Mouse (Mus musculus): ENCODE measurements around the gene Tmem274. TPM values are rescaled to one million over a fixed set of nuclear protein-coding genes. Genes with fewer than 3 reads are reported as not detected.

Gene Tmem274
- polyA plus RNA-seq, 1 experiment from 2014 or later = not detected

Other genes with a start within 250 kb of the Tmem274 start
- 45.1 and 50.1 TPM in 2 replicates for gene Kif1b, start 169.7 kb upstream of the Tmem274 start, polyA plus RNA-seq (2014; fragmentation: Nextera tagmentation; extraction: Ambion mirVana)
- 54.2 and 54.5 TPM in 2 replicates for gene Ube4b, start 50.6 kb upstream of the Tmem274 start, polyA plus RNA-seq (2014; fragmentation: Nextera tagmentation; extraction: Ambion mirVana)
- gene Rbp7, start 22.4 kb upstream of the Tmem274 start, polyA plus RNA-seq (2014; fragmentation: Nextera tagmentation; extraction: Ambion mirVana) = not detected in 2 replicates
- 12.2 and 12.3 TPM in 2 replicates for gene Nmnat1, start 7.8 kb downstream of the Tmem274 start, polyA plus RNA-seq (2014; fragmentation: Nextera tagmentation; extraction: Ambion mirVana)
- gene Lzic, start 7.9 kb downstream of the Tmem274 start, polyA plus RNA-seq (2014; fragmentation: Nextera tagmentation; extraction: Ambion mirVana) = 58.5 and 61.2 TPM in 2 replicates
- gene Ctnnbip1, start 40.9 kb downstream of the Tmem274 start, polyA plus RNA-seq (2014; fragmentation: Nextera tagmentation; extraction: Ambion mirVana) = 68.8 and 70.4 TPM in 2 replicates
- gene Clstn1, start 109.1 kb downstream of the Tmem274 start, polyA plus RNA-seq (2014; fragmentation: Nextera tagmentation; extraction: Ambion mirVana) = 27.3 and 28.0 TPM in 2 replicates
- 4.2 and 4.5 TPM in 2 replicates for gene Pik3cd, start 225.2 kb downstream of the Tmem274 start, polyA plus RNA-seq (2014; fragmentation: Nextera tagmentation; extraction: Ambion mirVana)

Measured in embryonic facial prominence, embryonic 11.5 days (tissue).